Mouse (Mus musculus): ENCODE data around the gene Acox3. TPM values are rescaled to one million over a fixed set of nuclear protein-coding genes. Genes with fewer than 3 reads are reported as not detected.
"Not testable (repeated sequence)": the region's sequence is repeated elsewhere in the genome, so short reads cannot be mapped to it uniquely, and the experiment has no call there.

The Acox3 gene
- polyA plus RNA-seq, 1 experiment from 2014 or later = 13.1 TPM

- WGBS = 90% methylated on average over 2 of the region's 2 CpGs
- not testable (repeated sequence) for H3K4me2 ChIP-seq (replicated peaks; ENCODE audit: low read depth, low read length); H3K4me3 ChIP-seq (ENCODE audit: low read length); H3K9ac ChIP-seq (ENCODE audit: low read depth, low read length); H3K27ac ChIP-seq (ENCODE audit: low read depth, low read length); H3K4me1 ChIP-seq (ENCODE audit: control insufficient read depth, insufficient read depth, low read length); H3K9me3 ChIP-seq (ENCODE audit: control insufficient read depth, low read length); ATAC-seq (ENCODE audit: low FRiP score, low TSS enrichment); H3K27me3 ChIP-seq (ENCODE audit: control insufficient read depth, insufficient read depth, low read length)
- peaks cover 10% of the 10 kb centered on the region for H3K36me3 ChIP-seq (ENCODE audit: control insufficient read depth, insufficient read depth, low read length)
These were observed 1.4 kb downstream of the Acox3 start for GRCm38 (mm10) chr5:35584259-35584658.

- H3K4me1 ChIP-seq (ENCODE audit: control insufficient read depth, insufficient read depth, low read length) = no peaks in the 10 kb centered on the region
- H3K4me2 ChIP-seq (replicated peaks; ENCODE audit: low read depth, low read length) = no peak overlapping the region
- 78% methylated on average over 4 of the region's 4 CpGs for WGBS
- no peak for ATAC-seq (ENCODE audit: low FRiP score, low TSS enrichment)
- H3K9me3 ChIP-seq (ENCODE audit: control insufficient read depth, low read length) = no peaks in the 10 kb centered on the region; the same call in 1 of the 2 replicates
- no peak overlapping the region for H3K4me3 ChIP-seq (ENCODE audit: low read length)
- no peaks in the 10 kb centered on the region for H3K27me3 ChIP-seq (ENCODE audit: control insufficient read depth, insufficient read depth, low read length)
- peaks cover 36% of the 10 kb centered on the region for H3K36me3 ChIP-seq (ENCODE audit: control insufficient read depth, insufficient read depth, low read length)
- no peak overlapping the region for H3K9ac ChIP-seq (ENCODE audit: low read depth, low read length)
- no peak overlapping the region for H3K27ac ChIP-seq (ENCODE audit: low read depth, low read length)
These were observed 8.7 kb downstream of the Acox3 start for GRCm38 (mm10) chr5:35591497-35591896.

- ATAC-seq (ENCODE audit: low FRiP score, low TSS enrichment) = no peak
- Histone ChIP-seq H3K36me3 (ENCODE audit: control insufficient read depth, insufficient read depth, low read length) (peaks cover 36% of the 10 kb centered on the region), H3K9ac (ENCODE audit: low read depth, low read length) (no peak overlapping the region), H3K27me3 (ENCODE audit: control insufficient read depth, insufficient read depth, low read length) (no peaks in the 10 kb centered on the region), H3K9me3 (ENCODE audit: control insufficient read depth, low read length) (no peaks in the 10 kb centered on the region; the same call in 1 of the 2 replicates), H3K27ac (ENCODE audit: low read depth, low read length) (no peak overlapping the region), H3K4me3 (ENCODE audit: low read length) (no peak overlapping the region), H3K4me2 (replicated peaks; ENCODE audit: low read depth, low read length) (no peak overlapping the region), H3K4me1 (ENCODE audit: control insufficient read depth, insufficient read depth, low read length) (no peaks in the 10 kb centered on the region)
- 86% methylated on average over 21 of the region's 21 CpGs for WGBS
These were observed 9.4 kb downstream of the Acox3 start for GRCm38 (mm10) chr5:35592081-35592736.

GRCm38 (mm10) chr5:35592824-35593223, 10.0 kb downstream of the Acox3 start:
- H3K4me3 ChIP-seq (ENCODE audit: low read length) = no peak overlapping the region
- no peak for ATAC-seq (ENCODE audit: low FRiP score, low TSS enrichment)
- 51% methylated on average over 4 of the region's 4 CpGs for WGBS
- no peaks in the 10 kb centered on the region; the same call in 1 of the 2 replicates for H3K9me3 ChIP-seq (ENCODE audit: control insufficient read depth, low read length)
- no peak overlapping the region for H3K27ac ChIP-seq (ENCODE audit: low read depth, low read length)
- H3K9ac ChIP-seq (ENCODE audit: low read depth, low read length) = no peak overlapping the region
- no peaks in the 10 kb centered on the region for H3K27me3 ChIP-seq (ENCODE audit: control insufficient read depth, insufficient read depth, low read length)
- peaks cover 36% of the 10 kb centered on the region for H3K36me3 ChIP-seq (ENCODE audit: control insufficient read depth, insufficient read depth, low read length)
- no peak overlapping the region for H3K4me2 ChIP-seq (replicated peaks; ENCODE audit: low read depth, low read length)
- no peaks in the 10 kb centered on the region for H3K4me1 ChIP-seq (ENCODE audit: control insufficient read depth, insufficient read depth, low read length)

- Histone ChIP-seq H3K9me3 (ENCODE audit: control insufficient read depth, low read length) (no peaks in the 10 kb centered on the region; the same call in 1 of the 2 replicates), H3K4me3 (ENCODE audit: low read length) (no peak overlapping the region), H3K27ac (ENCODE audit: low read depth, low read length) (no peak overlapping the region), H3K9ac (ENCODE audit: low read depth, low read length) (no peak overlapping the region), H3K4me2 (replicated peaks; ENCODE audit: low read depth, low read length) (no peak overlapping the region), H3K36me3 (ENCODE audit: control insufficient read depth, insufficient read depth, low read length) (peaks cover 36% of the 10 kb centered on the region), H3K27me3 (ENCODE audit: control insufficient read depth, insufficient read depth, low read length) (no peaks in the 10 kb centered on the region), H3K4me1 (ENCODE audit: control insufficient read depth, insufficient read depth, low read length) (no peaks in the 10 kb centered on the region)
- 79% methylated on average over 6 of the region's 6 CpGs for WGBS
- ATAC-seq (ENCODE audit: low FRiP score, low TSS enrichment) = no peak
These were observed 10.4 kb downstream of the Acox3 start for GRCm38 (mm10) chr5:35593272-35593671.

GRCm38 (mm10) chr5:35594768-35595167, 11.9 kb downstream of the Acox3 start:
- Histone ChIP-seq H3K36me3 (ENCODE audit: control insufficient read depth, insufficient read depth, low read length) (peaks cover 21% of the 10 kb centered on the region), H3K9me3 (ENCODE audit: control insufficient read depth, low read length) (no peaks in the 10 kb centered on the region; the same call in 1 of the 2 replicates), H3K9ac (ENCODE audit: low read depth, low read length) (no peak overlapping the region), H3K27me3 (ENCODE audit: control insufficient read depth, insufficient read depth, low read length) (no peaks in the 10 kb centered on the region), H3K4me3 (ENCODE audit: low read length) (no peak overlapping the region), H3K4me2 (replicated peaks; ENCODE audit: low read depth, low read length) (no peak overlapping the region), H3K27ac (ENCODE audit: low read depth, low read length) (no peak overlapping the region), H3K4me1 (ENCODE audit: control insufficient read depth, insufficient read depth, low read length) (no peaks in the 10 kb centered on the region)
- 88% methylated on average over 4 of the region's 4 CpGs for WGBS
- ATAC-seq (ENCODE audit: low FRiP score, low TSS enrichment) = no peak

- WGBS = 16% methylated on average over 4 of the region's 4 CpGs
- no peaks in the 10 kb centered on the region for H3K9me3 ChIP-seq (ENCODE audit: control insufficient read depth, low read length)
- no peak overlapping the region for H3K27ac ChIP-seq (ENCODE audit: low read depth, low read length)
- no peaks in the 10 kb centered on the region for H3K27me3 ChIP-seq (ENCODE audit: control insufficient read depth, insufficient read depth, low read length)
- no peak overlapping the region for H3K9ac ChIP-seq (ENCODE audit: low read depth, low read length)
- no peaks in the 10 kb centered on the region for H3K4me1 ChIP-seq (ENCODE audit: control insufficient read depth, insufficient read depth, low read length)
- no peak overlapping the region for H3K4me3 ChIP-seq (ENCODE audit: low read length)
- peaks cover 17% of the 10 kb centered on the region for H3K36me3 ChIP-seq (ENCODE audit: control insufficient read depth, insufficient read depth, low read length)
- ATAC-seq (ENCODE audit: low FRiP score, low TSS enrichment) = peak; percentile 29; the same call in 1 of the 2 replicates
- H3K4me2 ChIP-seq (replicated peaks; ENCODE audit: low read depth, low read length) = no peak overlapping the region
These were observed 12.9 kb downstream of the Acox3 start for GRCm38 (mm10) chr5:35595706-35596105.

GRCm38 (mm10) chr5:35596169-35597160, 13.6 kb downstream of the Acox3 start:
- Histone ChIP-seq H3K4me1 (ENCODE audit: control insufficient read depth, insufficient read depth, low read length) (no peaks in the 10 kb centered on the region), H3K36me3 (ENCODE audit: control insufficient read depth, insufficient read depth, low read length) (peaks cover 16% of the 10 kb centered on the region), H3K27me3 (ENCODE audit: control insufficient read depth, insufficient read depth, low read length) (no peaks in the 10 kb centered on the region), H3K9me3 (ENCODE audit: control insufficient read depth, low read length) (no peaks in the 10 kb centered on the region), H3K4me2 (replicated peaks; ENCODE audit: low read depth, low read length) (no peak overlapping the region), H3K27ac (ENCODE audit: low read depth, low read length) (no peak overlapping the region), H3K9ac (ENCODE audit: low read depth, low read length) (no peak overlapping the region), H3K4me3 (ENCODE audit: low read length) (no peak overlapping the region)
- ATAC-seq (ENCODE audit: low FRiP score, low TSS enrichment) = peak; percentile 7; the same call in 1 of the 2 replicates
- WGBS = 80% methylated on average over 18 of the region's 18 CpGs

GRCm38 (mm10) chr5:35600233-35600632, 17.4 kb downstream of the Acox3 start:
- Histone ChIP-seq H3K27me3 (ENCODE audit: control insufficient read depth, insufficient read depth, low read length) (no peaks in the 10 kb centered on the region), H3K36me3 (ENCODE audit: control insufficient read depth, insufficient read depth, low read length) (peaks cover 10% of the 10 kb centered on the region), H3K4me1 (ENCODE audit: control insufficient read depth, insufficient read depth, low read length) (no peaks in the 10 kb centered on the region), H3K9ac (ENCODE audit: low read depth, low read length) (no peak overlapping the region), H3K4me3 (ENCODE audit: low read length) (no peak overlapping the region), H3K9me3 (ENCODE audit: control insufficient read depth, low read length) (no peaks in the 10 kb centered on the region), H3K4me2 (replicated peaks; ENCODE audit: low read depth, low read length) (no peak overlapping the region), H3K27ac (ENCODE audit: low read depth, low read length) (no peak overlapping the region)
- ATAC-seq (ENCODE audit: low FRiP score, low TSS enrichment) = no peak
- 71% methylated on average over 11 of the region's 11 CpGs for WGBS
